Mouse (Mus musculus): ENCODE results near the gene Copz1.
A peak's percentile ranks its signal among the peaks of the same experiment; 100 is the strongest.

Copz1 gene

GRCm38 (mm10) chr15:103293375-103293774, 20.9 kb downstream of the Copz1 start:
- no peak for DNase-seq

GRCm38 (mm10) chr15:103294649-103295048, 22.1 kb downstream of the Copz1 start:
- no peak for DNase-seq

- DNase-seq: no peak
Observed at GRCm38 (mm10) chr15:103295851-103296250, 23.3 kb downstream of the Copz1 start.

GRCm38 (mm10) chr15:103297313-103297712, 24.8 kb downstream of the Copz1 start:
- no peak for DNase-seq

GRCm38 (mm10) chr15:103298026-103298425, 25.5 kb downstream of the Copz1 start:
- no peak for DNase-seq

GRCm38 (mm10) chr15:103298861-103299616, 26.5 kb downstream of the Copz1 start:
- no peak for DNase-seq

GRCm38 (mm10) chr15:103299644-103300043, 27.1 kb downstream of the Copz1 start:
- no peak for DNase-seq

GRCm38 (mm10) chr15:103300067-103300471, 27.6 kb downstream of the Copz1 start:
- DNase-seq: no peak

GRCm38 (mm10) chr15:103300560-103300959, 28.0 kb downstream of the Copz1 start:
- no peak for DNase-seq

- DNase-seq: no peak
Observed at GRCm38 (mm10) chr15:103301046-103301445, 28.5 kb downstream of the Copz1 start.

GRCm38 (mm10) chr15:103301547-103302340, 29.2 kb downstream of the Copz1 start:
- DNase-seq: no peak

GRCm38 (mm10) chr15:103302341-103303021, 30.0 kb downstream of the Copz1 start:
- no peak for DNase-seq

GRCm38 (mm10) chr15:103303916-103304615, 31.6 kb downstream of the Copz1 start:
- DNase-seq: no peak

GRCm38 (mm10) chr15:103304616-103304969, 32.1 kb downstream of the Copz1 start:
- no peak for DNase-seq

GRCm38 (mm10) chr15:103305070-103305678, 32.7 kb downstream of the Copz1 start:
- peak; percentile 74 to 85 for DNase-seq

GRCm38 (mm10) chr15:103305792-103306645, 33.5 kb downstream of the Copz1 start:
- DNase-seq: no peak

- DNase-seq: peak; percentile 69 to 80
Observed at GRCm38 (mm10) chr15:103307125-103307524, 34.6 kb downstream of the Copz1 start.

GRCm38 (mm10) chr15:103308056-103308875, 35.8 kb downstream of the Copz1 start:
- no peak for DNase-seq

- no peak for DNase-seq
Observed at GRCm38 (mm10) chr15:103308876-103309580, 36.5 kb downstream of the Copz1 start.

Data from thymus, adult 18-20 months (tissue).